Mouse (Mus musculus) C2C12 (cell line): ENCODE results near the gene Jak3.

Experiments used
- CTCF ChIP-seq: IDR thresholded peaks from one replicate; pipeline ENCODE4 v1.5.1; 2011; ENCODE audit not compliant: control insufficient read depth, insufficient read depth, insufficient read length
- MAX ChIP-seq: IDR thresholded peaks from one replicate; pipeline ENCODE4 v1.6.1; 2011; ENCODE audit warnings: mild to moderate bottlenecking, control low read depth
- MYOD1 ChIP-seq: IDR thresholded peaks from one replicate; pipeline ENCODE4 v1.6.1; 2011; ENCODE audit warnings: low read depth; ENCODE audit not compliant: control insufficient read depth, insufficient read length
- MYOG ChIP-seq: IDR thresholded peaks from one replicate; pipeline ENCODE4 v1.6.1; 2011; ENCODE audit not compliant: control insufficient read depth, insufficient read length; ENCODE audit errors: extremely low read depth
- USF1 ChIP-seq: IDR thresholded peaks from one replicate; pipeline ENCODE4 v1.6.1; 2011; ENCODE audit warnings: low read depth, mild to moderate bottlenecking, control low read depth, moderate library complexity

- no peak for TF ChIP-seq USF1
- no peak for TF ChIP-seq MYOG
- TF ChIP-seq CTCF = no peak
- TF ChIP-seq MAX = no peak
- TF ChIP-seq MYOD1 = no peak
These were observed 49.3 kb upstream of the Jak3 start for GRCm38 (mm10) chr8:71626753-71627152.
